Mouse (Mus musculus): Measurements from ENCODE around the gene Rapsn.

Rapsn gene

GRCm38 (mm10) chr2:91053181-91053933 lies 17.9 kb downstream of the Rapsn start:
- DNase-seq (ENCODE audit: low read depth), result no peak

GRCm38 (mm10) chr2:91053934-91054382 lies 18.5 kb downstream of the Rapsn start, which contains the start of gene Psmc3:
Psmc3 (plus strand) TSS chr2:91054009.
- DNase-seq (ENCODE audit: low read depth), result peak; percentile 79

GRCm38 (mm10) chr2:91058435-91058834 lies 23.0 kb downstream of the Rapsn start:
- no peak for DNase-seq (ENCODE audit: low read depth)

DNA sequence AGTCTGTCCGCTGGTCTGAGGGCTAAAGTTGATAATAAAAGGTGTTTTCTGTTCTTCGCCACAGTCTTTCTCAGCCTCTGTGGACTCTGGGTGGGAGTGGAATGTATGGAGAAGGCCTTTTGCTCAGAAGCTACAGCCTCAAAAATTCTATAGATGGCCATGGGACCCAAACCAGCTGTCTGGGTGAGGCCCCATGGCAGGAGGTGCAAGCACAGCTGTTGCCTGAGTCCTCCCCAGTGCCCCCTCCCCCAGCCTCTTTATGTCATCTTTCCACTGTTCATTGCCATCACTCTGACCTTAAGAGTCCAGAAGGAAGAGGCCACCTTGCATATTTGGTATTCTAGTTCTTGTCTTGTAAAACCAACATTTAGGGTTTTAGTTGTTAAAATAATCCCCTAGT lies 24.0 kb downstream of the Rapsn start:
- no peak for DNase-seq (ENCODE audit: low read depth)

DNA sequence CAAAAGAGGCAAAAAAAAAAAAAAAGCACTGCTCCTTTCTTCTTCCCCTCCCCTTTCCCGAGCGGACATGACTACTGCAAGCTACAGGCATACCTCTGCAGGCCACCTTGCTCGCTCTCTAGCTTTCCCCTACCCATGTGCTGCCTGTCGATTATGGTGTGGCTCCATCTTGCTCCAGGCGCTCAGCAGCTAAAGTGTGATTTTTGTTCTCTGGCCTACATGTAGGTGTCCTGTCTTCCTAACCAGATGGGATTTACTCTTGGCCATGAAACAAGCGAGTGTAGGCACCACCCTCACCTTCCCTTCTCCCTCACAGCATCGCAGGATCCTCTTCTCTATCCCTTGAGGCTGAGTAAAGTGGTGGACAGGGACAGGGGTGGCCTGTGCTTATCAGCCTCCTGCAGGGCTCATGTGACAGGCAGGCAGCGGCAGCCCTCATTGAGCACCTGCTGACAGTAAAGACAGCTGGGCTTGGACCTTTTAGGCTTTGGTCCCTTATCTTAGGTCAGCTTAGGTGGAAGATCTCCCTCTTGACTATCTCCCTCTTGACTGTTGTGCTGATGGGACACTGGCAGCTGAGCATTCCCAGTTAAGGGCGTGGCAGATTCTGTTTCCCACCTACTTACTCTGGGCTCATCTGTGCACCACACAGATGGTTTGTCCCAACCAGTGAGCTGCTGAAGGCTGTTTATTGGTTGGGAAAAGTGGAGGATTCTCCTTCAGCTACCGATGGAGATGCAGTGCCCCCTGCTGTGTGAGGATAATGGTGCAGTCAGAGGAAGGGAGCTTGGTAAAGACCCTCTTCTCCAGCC lies 25.3 kb downstream of the Rapsn start:
- no peak for DNase-seq (ENCODE audit: low read depth)

DNA sequence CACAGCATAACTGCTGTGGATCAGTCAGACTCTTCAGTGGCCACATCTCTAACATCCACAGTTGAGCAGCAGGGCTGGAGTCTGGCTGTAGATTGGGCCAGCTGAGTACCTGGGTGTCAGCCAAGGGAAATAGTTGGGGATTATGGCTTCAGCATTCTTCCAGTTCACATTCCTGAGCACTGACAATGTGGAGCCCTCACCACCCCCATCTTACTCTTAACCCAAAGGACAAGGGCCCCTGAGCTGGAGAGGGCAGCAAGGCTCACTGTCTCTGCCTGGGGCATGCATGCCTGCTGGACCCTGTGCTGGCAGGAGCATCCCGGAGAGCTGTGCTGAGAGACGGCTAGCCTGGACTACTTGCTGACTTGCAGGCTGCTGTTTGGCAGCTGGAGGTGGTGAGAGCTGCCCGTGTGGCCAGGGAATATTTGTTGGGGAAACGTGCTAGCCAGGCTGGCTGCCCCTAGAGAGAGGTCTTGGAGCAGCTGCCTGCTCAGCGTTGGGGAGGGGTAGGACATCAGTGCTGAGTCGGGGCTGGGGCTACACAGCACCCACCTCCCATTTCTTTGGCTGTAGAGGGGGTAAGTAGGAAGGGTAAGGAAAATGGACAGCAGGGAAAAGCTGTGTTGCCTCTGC lies 26.5 kb downstream of the Rapsn start:
- peak; percentile 77 for DNase-seq (ENCODE audit: low read depth)

GRCm38 (mm10) chr2:91062779-91063606 lies 27.6 kb downstream of the Rapsn start:
- no peak for DNase-seq (ENCODE audit: low read depth)

- no peak for DNase-seq (ENCODE audit: low read depth)
Observed at GRCm38 (mm10) chr2:91064211-91064610, 28.8 kb downstream of the Rapsn start.

- no peak for DNase-seq (ENCODE audit: low read depth)
Observed at GRCm38 (mm10) chr2:91065544-91065943, 30.1 kb downstream of the Rapsn start.

- DNase-seq (ENCODE audit: low read depth), result no peak
Observed at GRCm38 (mm10) chr2:91066455-91066854, 31.0 kb downstream of the Rapsn start.

DNA sequence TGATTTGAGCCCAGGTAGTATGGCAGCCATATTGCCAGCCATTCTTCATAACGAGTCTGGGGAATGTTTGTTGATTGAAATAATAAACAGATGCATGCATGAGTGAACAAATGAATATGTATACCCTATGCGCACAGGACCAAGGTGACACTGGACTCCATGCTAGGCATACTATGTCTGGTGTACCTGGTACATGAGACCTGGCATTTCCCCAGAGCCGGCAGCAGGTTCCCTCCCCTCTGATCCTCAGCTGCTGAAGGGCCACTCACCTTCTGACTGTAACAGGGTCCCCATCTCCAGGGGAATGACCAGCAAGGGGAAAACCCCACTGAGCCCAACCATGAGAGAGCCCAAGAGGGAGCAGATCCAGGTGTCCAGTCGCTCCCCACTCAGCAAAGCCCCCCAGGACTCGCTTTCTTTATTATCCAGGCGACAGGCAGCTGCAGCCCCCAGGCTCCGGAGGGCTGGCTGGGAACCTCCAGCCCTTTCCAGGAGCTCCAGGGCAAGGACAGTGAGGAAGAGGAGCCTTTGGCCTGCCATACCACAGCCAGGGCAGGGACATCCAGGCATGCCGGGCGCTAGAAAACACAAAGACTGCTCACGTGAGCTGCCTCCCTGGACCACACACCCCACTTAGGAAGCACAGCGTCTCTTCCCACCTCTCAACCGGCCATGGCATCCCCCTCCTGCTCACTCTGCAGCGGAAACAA lies 32.9 kb downstream of the Rapsn start:
- no peak for DNase-seq (ENCODE audit: low read depth)

- DNase-seq (ENCODE audit: low read depth), result no peak
Observed at GRCm38 (mm10) chr2:91068872-91069165, 33.4 kb downstream of the Rapsn start.

GRCm38 (mm10) chr2:91069306-91070000 lies 34.0 kb downstream of the Rapsn start:
- DNase-seq (ENCODE audit: low read depth), result no peak

DNA sequence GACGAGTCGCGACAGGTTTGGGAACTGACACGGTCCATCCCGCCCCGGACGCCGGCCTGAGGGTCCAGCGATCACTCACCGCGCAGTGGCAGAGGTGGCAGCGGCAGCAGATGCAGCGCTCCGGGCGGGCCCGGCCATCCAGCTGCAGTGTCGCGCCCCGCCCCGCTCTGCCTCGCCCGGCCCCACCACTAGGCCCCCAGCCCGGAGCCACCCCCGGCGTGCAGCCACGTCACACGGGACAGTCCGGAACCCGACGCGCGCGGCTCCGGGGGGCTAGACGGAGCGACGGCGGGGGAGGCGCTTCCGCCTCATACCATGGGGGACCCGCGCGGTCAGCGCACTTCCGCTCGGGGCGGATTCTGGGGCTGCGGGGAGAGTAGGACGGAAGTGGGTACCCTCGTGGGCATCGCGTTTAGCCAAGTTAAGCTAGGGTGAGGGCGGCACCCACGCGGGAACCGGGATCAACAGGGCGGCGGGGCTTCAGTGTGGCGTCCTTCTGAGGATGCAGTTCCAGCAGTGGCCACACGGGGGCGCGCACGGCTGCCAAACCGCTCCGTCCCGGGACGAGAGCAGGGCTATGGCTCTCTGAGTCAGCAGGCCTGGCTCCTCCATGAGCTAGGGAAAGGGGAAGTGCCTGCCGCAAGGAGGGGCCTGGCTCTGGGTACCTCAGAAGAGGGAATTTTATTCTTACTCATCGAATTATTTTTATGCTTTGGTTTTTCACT lies 34.8 kb downstream of the Rapsn start, which contains the start of gene Slc39a13:
TSS of gene Slc39a13 (minus strand) at position 342 of the 725 bp plus-strand sequence.
- peak; percentile 96 for DNase-seq (ENCODE audit: low read depth)

DNA sequence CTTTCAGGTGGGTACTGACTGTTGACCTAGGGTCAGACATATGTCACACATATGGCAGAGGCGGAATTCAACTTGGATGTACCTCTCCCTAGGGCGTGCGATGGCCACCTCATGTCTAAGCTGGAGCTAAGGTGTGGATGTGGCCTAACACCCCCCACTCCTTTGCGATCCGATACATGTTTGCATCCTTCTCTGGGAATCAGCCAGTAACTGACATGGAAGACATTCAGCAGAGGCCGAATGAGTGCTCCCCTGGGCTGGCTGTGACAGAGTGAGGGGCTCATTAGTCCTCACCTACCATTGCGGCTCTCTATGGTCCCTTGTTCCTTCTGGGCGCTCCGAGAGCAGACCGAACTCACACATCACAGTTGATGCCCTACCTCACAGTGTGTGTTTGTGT lies 35.6 kb downstream of the Rapsn start:
- DNase-seq (ENCODE audit: low read depth), result no peak

DNA sequence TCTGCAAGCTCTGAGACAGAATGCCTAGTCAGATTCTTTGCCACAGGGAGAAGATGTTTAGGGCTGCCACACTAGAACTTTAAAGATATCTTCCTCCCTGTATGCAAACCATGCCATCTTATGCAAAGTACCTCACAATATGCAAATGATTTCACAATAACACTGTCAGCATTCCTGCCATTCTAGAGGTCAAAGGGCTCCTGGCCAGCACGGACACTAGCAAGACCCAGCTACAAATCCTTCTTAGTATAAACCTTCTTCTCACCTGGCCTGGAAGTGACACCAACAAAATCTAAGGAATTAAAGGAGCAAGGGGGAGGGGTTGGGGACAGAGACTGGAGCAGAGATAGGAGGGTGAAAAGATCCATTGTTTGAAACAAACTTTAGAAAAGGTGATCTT lies 36.7 kb downstream of the Rapsn start:
- DNase-seq (ENCODE audit: low read depth), result no peak

- DNase-seq (ENCODE audit: low read depth), result no peak
Observed at GRCm38 (mm10) chr2:91077957-91078313, 42.5 kb downstream of the Rapsn start.

- DNase-seq (ENCODE audit: low read depth), result no peak
Observed at GRCm38 (mm10) chr2:91078314-91079025, 43.0 kb downstream of the Rapsn start.

GRCm38 (mm10) chr2:91079026-91079384 lies 43.6 kb downstream of the Rapsn start:
- no peak for DNase-seq (ENCODE audit: low read depth)

All from fibroblast of lung, adult 2 months (primary cell).